Mouse (Mus musculus): Measurements from ENCODE around the gene Aacs.
"Not testable (repeated sequence)": the region's sequence is repeated elsewhere in the genome, so short reads cannot be mapped to it uniquely, and the experiment has no call there.

The Aacs gene

GRCm38 (mm10) chr5:125465701-125466106 lies 9.9 kb upstream of the Aacs start:
- DNase-seq (ENCODE audit: low spot score in 2 of 2) = peak; percentile 95 to 97

GRCm38 (mm10) chr5:125466483-125466882 lies 9.1 kb upstream of the Aacs start:
- no peak for DNase-seq (ENCODE audit: low spot score in 2 of 2)

- no peak for DNase-seq (ENCODE audit: low spot score in 2 of 2)
These were observed 8.4 kb upstream of the Aacs start for GRCm38 (mm10) chr5:125467261-125467660.

GRCm38 (mm10) chr5:125470713-125471112 lies 4.9 kb upstream of the Aacs start:
- no peak for DNase-seq (ENCODE audit: low spot score in 2 of 2)

GRCm38 (mm10) chr5:125472796-125473475 lies 2.7 kb upstream of the Aacs start:
- DNase-seq (ENCODE audit: low spot score in 2 of 2) = no peak

- no peak for DNase-seq (ENCODE audit: low spot score in 2 of 2)
These were observed 584 bp upstream of the Aacs start for GRCm38 (mm10) chr5:125475030-125475429.

- DNase-seq (ENCODE audit: low spot score in 2 of 2) = peak in 1 of 2 experiments; percentile 58
These were observed 642 bp downstream of the Aacs start for GRCm38 (mm10) chr5:125476286-125476625.

GRCm38 (mm10) chr5:125476799-125477198 lies 1.2 kb downstream of the Aacs start:
- DNase-seq (ENCODE audit: low spot score in 2 of 2) = no peak

- DNase-seq (ENCODE audit: low spot score in 2 of 2) = no peak
These were observed 1.9 kb downstream of the Aacs start for GRCm38 (mm10) chr5:125477533-125477932.

- DNase-seq (ENCODE audit: low spot score in 2 of 2) = no peak
These were observed 2.4 kb downstream of the Aacs start for GRCm38 (mm10) chr5:125478037-125478436.

GRCm38 (mm10) chr5:125479376-125479775 lies 3.8 kb downstream of the Aacs start:
- DNase-seq (ENCODE audit: low spot score in 2 of 2) = no peak

- no peak for DNase-seq (ENCODE audit: low spot score in 2 of 2)
These were observed 5.0 kb downstream of the Aacs start for GRCm38 (mm10) chr5:125480434-125481231.

GRCm38 (mm10) chr5:125482474-125482873 lies 6.9 kb downstream of the Aacs start:
- DNase-seq (ENCODE audit: low spot score in 2 of 2) = no peak

GRCm38 (mm10) chr5:125483712-125484611 lies 8.3 kb downstream of the Aacs start:
- no peak for DNase-seq (ENCODE audit: low spot score in 2 of 2)

GRCm38 (mm10) chr5:125485031-125485778 lies 9.6 kb downstream of the Aacs start:
- no peak for DNase-seq (ENCODE audit: low spot score in 2 of 2)

GRCm38 (mm10) chr5:125486088-125486487 lies 10.5 kb downstream of the Aacs start:
- no peak for DNase-seq (ENCODE audit: low spot score in 2 of 2)

- DNase-seq (ENCODE audit: low spot score in 2 of 2) = no peak
These were observed 11.9 kb downstream of the Aacs start for GRCm38 (mm10) chr5:125487375-125488115.

GRCm38 (mm10) chr5:125488116-125488455 lies 12.5 kb downstream of the Aacs start:
- no peak for DNase-seq (ENCODE audit: low spot score in 2 of 2)

GRCm38 (mm10) chr5:125488953-125489352 lies 13.3 kb downstream of the Aacs start:
- DNase-seq (ENCODE audit: low spot score in 2 of 2) = not testable (repeated sequence)

- no peak for DNase-seq (ENCODE audit: low spot score in 2 of 2)
These were observed 15.5 kb downstream of the Aacs start for GRCm38 (mm10) chr5:125491107-125491506.

All from frontal cortex, postnatal 14 days (tissue).